Mouse (Mus musculus) hindbrain, embryonic 15.5 days (tissue): ENCODE measurements around the gene Rbp4. TPM values are rescaled to one million over a fixed set of nuclear protein-coding genes. Genes with fewer than 3 reads are reported as not detected.

Experiments
- ATAC-seq: fragments of 200-750 bp; cut with Nextera tagmentation; 2 replicates; pipeline ENCODE4 v1.8.0; 2017; ENCODE audit warnings: low read depth, moderate number of reproducible peaks, moderate TSS enrichment; ENCODE audit not compliant: low FRiP score
- H3K27ac ChIP-seq: fragments of 300-500 bp; sonication (generic); replicated peaks from 2 replicates; pipeline ENCODE4 v1.5.1; 2015; ENCODE audit warnings: mild to moderate bottlenecking, inconsistent platforms
- H3K27me3 ChIP-seq: fragments of 300-500 bp; sonication (generic); 2 replicates; pipeline ENCODE4 v1.6.1; 2015; ENCODE audit warnings: control low read depth, inconsistent platforms
- H3K36me3 ChIP-seq: fragments of 300-500 bp; sonication (generic); 2 replicates; pipeline ENCODE4 v1.6.1; 2015; ENCODE audit warnings: control low read depth, inconsistent platforms
- H3K4me1 ChIP-seq: fragments of 300-500 bp; sonication (generic); replicated peaks from 2 replicates; pipeline ENCODE4 v1.6.1; 2015; ENCODE audit warnings: control low read depth, inconsistent platforms
- H3K4me2 ChIP-seq: fragments of 300-500 bp; sonication (generic); 2 replicates; pipeline ENCODE4 v1.6.1; 2015; ENCODE audit warnings: moderate library complexity, mild to moderate bottlenecking, inconsistent platforms
- H3K4me3 ChIP-seq: fragments of 300-500 bp; sonication (generic); 2 replicates; pipeline ENCODE4 v1.5.1; 2015; ENCODE audit warnings: mild to moderate bottlenecking, inconsistent platforms
- H3K9ac ChIP-seq: fragments of 300-500 bp; sonication (generic); 2 replicates; pipeline ENCODE4 v1.6.1; 2015; ENCODE audit warnings: inconsistent platforms
- H3K9me3 ChIP-seq: fragments of 300-500 bp; sonication (generic); 2 replicates; pipeline ENCODE4 v1.6.1; 2016; ENCODE audit warnings: control low read depth, inconsistent platforms
- WGBS: fragments of 180-500 bp; shearing (Covaris S2); methylation state at CpG from one replicate; pipeline ENCODE4 v1.1.7; 2015; 5-methylcytosine and 5-hydroxymethylcytosine counted together
- polyA plus RNA-seq: library from polyadenylated mRNA; unstranded; fragments of >200 nt; fragmentation: Nextera tagmentation; extraction: Ambion mirVana; gene quantifications from 2 replicates; pipeline ENCODE4 v1.2.1, GENCODE M21; 2015

The Rbp4 gene
- polyA plus RNA-seq, 1 experiment from 2014 or later = 10.3 TPM

GRCm38 (mm10) chr19:38085841-38086240, 39.2 kb downstream of the Rbp4 start:
- 89% methylated on average over 4 of the region's 4 CpGs for WGBS
- no peaks in the 10 kb centered on the region for H3K4me1 ChIP-seq
- no peak overlapping the region for H3K4me3 ChIP-seq
- no peak overlapping the region for H3K4me2 ChIP-seq
- H3K27me3 ChIP-seq = no peaks in the 10 kb centered on the region
- no peaks in the 10 kb centered on the region for H3K9me3 ChIP-seq
- no peak overlapping the region for H3K27ac ChIP-seq
- ATAC-seq = no peak
- no peak overlapping the region for H3K9ac ChIP-seq
- no peaks in the 10 kb centered on the region for H3K36me3 ChIP-seq

GRCm38 (mm10) chr19:38082931-38083525, 42.1 kb downstream of the Rbp4 start:
- 77% methylated on average over 5 of the region's 5 CpGs for WGBS
- ATAC-seq = no peak
- no peak overlapping the region for H3K27ac ChIP-seq

DNA sequence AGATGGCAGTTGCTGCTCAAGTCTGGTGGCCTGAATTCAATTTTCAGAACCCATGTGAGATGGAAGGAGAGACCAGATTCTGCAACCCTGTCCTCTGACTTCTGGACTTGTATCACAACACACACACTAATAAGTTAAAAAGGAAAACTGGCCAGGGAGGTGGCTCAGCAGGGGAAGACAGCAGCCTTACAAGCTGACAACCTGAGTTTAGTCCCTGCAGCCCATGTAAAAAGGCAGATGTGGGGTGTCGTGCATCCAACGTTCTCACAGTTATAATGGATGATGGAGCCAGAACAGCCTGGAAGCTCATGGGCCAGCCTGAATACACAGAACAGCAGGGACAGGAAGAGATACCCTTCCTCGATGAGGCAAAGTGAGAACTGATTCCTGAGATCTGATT, 43.7 kb downstream of the Rbp4 start:
- Histone ChIP-seq H3K27me3 (no peaks in the 10 kb centered on the region), H3K9me3 (no peaks in the 10 kb centered on the region), H3K4me2 (no peak overlapping the region), H3K4me1 (no peaks in the 10 kb centered on the region), H3K36me3 (no peaks in the 10 kb centered on the region), H3K9ac (no peak overlapping the region), H3K27ac (no peak overlapping the region), H3K4me3 (no peak overlapping the region)
- no peak for ATAC-seq
- 84% methylated on average over 3 of the region's 3 CpGs for WGBS

More at GRCm38 (mm10) chr19:38082931-38083525, 42.1 kb downstream of the Rbp4 start:
- no peaks in the 10 kb centered on the region for H3K36me3 ChIP-seq
- H3K4me2 ChIP-seq = no peak overlapping the region
- H3K4me3 ChIP-seq = no peak overlapping the region
- H3K9me3 ChIP-seq = no peaks in the 10 kb centered on the region
- H3K9ac ChIP-seq = no peak overlapping the region
- no peaks in the 10 kb centered on the region for H3K4me1 ChIP-seq
- H3K27me3 ChIP-seq = no peaks in the 10 kb centered on the region

- H3K4me3 ChIP-seq = no peak overlapping the region
- H3K4me2 ChIP-seq = no peak overlapping the region
- H3K36me3 ChIP-seq = no peaks in the 10 kb centered on the region
- no peak overlapping the region for H3K27ac ChIP-seq
- no peaks in the 10 kb centered on the region for H3K9me3 ChIP-seq
- no peak overlapping the region for H3K9ac ChIP-seq
- 71% methylated on average over 3 of the region's 3 CpGs for WGBS
- no peaks in the 10 kb centered on the region for H3K27me3 ChIP-seq
- H3K4me1 ChIP-seq = no peaks in the 10 kb centered on the region
- ATAC-seq = no peak
Observed at GRCm38 (mm10) chr19:38077851-38078540, 47.1 kb downstream of the Rbp4 start.

DNA sequence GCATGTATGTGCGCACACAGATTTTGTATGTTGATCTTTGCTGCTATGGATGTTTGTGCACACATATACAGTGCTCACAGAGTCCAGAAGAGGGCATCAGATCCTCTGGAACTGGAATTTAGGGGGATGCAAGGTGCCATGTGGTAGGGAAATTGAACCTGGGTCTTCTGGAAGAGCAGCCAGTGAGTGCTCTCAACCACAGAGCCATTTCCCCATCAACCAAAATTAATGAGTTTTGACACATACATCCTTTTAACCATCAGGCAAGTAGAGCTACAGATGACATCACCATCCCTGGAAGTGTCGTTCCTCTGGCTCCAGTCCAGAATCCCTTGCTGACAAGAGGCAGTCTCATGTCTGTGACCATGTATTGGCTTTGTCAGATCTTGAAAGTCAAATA, 48.8 kb downstream of the Rbp4 start:
- Histone ChIP-seq H3K4me3 (no peak overlapping the region), H3K27ac (no peak overlapping the region), H3K9me3 (no peaks in the 10 kb centered on the region), H3K36me3 (no peaks in the 10 kb centered on the region), H3K4me2 (no peak overlapping the region), H3K4me1 (no peaks in the 10 kb centered on the region), H3K27me3 (no peaks in the 10 kb centered on the region), H3K9ac (no peak overlapping the region)
- WGBS = 74% methylated on average over 2 of the region's 2 CpGs
- no peak for ATAC-seq

DNA sequence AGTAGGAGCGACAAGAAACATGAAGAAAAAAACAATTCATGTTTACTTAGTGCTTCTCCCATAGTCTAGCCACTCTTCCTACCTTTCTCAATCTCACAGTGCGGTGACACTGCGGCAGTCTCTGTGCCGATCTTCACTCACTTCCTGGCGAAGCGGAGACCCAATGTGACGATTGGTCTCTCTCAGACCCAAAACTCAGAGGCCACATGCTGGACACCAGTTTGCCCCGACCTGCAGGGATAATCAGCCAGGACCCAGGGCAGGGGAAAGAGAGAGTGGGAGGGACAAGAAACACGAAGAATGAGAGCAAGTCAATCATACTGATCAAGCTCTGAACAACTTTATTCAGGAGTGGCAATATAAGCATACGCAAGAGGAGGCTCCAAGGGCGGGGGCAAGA, 50.0 kb downstream of the Rbp4 start:
- 85% methylated on average over 11 of the region's 11 CpGs for WGBS
- no peak overlapping the region for H3K4me2 ChIP-seq

DNA sequence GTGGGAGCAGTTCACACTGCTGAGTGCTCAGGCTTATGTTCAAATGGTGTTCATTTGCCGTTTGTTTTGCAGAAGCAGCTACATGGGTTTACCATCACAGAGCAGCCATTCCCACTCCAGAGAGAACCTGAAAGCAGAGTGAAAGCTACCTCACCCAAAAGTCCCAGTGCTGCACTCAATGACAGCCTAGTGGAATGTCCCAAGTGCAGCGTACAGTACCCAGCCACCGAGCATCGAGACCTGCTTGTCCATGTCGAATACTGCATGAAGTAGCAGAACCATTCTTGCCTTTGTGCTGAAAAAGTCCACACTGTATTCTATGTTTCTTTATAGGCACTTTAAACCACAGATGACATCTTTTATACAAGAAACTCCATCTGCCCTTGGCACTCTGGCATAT, 51.9 kb downstream of the Rbp4 start:
- Histone ChIP-seq H3K27me3 (no peaks in the 10 kb centered on the region), H3K4me2 (no peak overlapping the region), H3K4me1 (no peaks in the 10 kb centered on the region), H3K36me3 (no peaks in the 10 kb centered on the region), H3K27ac (no peak overlapping the region), H3K4me3 (no peak overlapping the region), H3K9me3 (no peaks in the 10 kb centered on the region), H3K9ac (no peak overlapping the region)
- 94% methylated on average over 5 of the region's 5 CpGs for WGBS
- no peak for ATAC-seq

More for the DNA sequence above, 50.0 kb downstream of the Rbp4 start:
- Histone ChIP-seq H3K9me3 (no peaks in the 10 kb centered on the region), H3K4me1 (no peaks in the 10 kb centered on the region), H3K9ac (no peak overlapping the region), H3K4me3 (no peak overlapping the region), H3K27me3 (no peaks in the 10 kb centered on the region), H3K36me3 (no peaks in the 10 kb centered on the region), H3K27ac (no peak overlapping the region)
- no peak for ATAC-seq

Other genes with a start within 250 kb of the Rbp4 start
- gene Myof, start 81.7 kb downstream of the Rbp4 start, polyA plus RNA-seq = 1.6 and 2.5 TPM in 2 replicates
- gene Cep55, start 70.3 kb downstream of the Rbp4 start, polyA plus RNA-seq = 6.3 and 6.4 TPM in 2 replicates
- 0.22 and 0.25 TPM in 2 replicates for gene Ffar4, start 28.2 kb downstream of the Rbp4 start, polyA plus RNA-seq
- gene Pde6c, start 7.5 kb upstream of the Rbp4 start, polyA plus RNA-seq = 0.24 and 0.34 TPM in 2 replicates
- 39.9 and 40.2 TPM in 2 replicates for gene Fra10ac1, start 98.9 kb upstream of the Rbp4 start, polyA plus RNA-seq
- gene Lgi1, start 139.3 kb upstream of the Rbp4 start, polyA plus RNA-seq = 18.8 and 19.5 TPM in 2 replicates